Mouse (Mus musculus) MEL (cell line): ENCODE data around the gene Amh. TPM values are rescaled to one million over a fixed set of nuclear protein-coding genes. Genes with fewer than 3 reads are reported as not detected.
A peak's percentile ranks its signal among the peaks of the same experiment; 100 is the strongest.

Source experiments
- DNase-seq: peaks from one replicate; pipeline ENCODE4 v3.0.0; 2011; ENCODE audit warnings: low read depth, low spot score
- H3K27ac ChIP-seq: 2 replicates; pipeline ENCODE4 v1.5.1; 2012; ENCODE audit warnings: low read depth, mild to moderate bottlenecking, control low read depth, low read length, moderate library complexity; ENCODE audit not compliant: control insufficient read depth
- H3K27me3 ChIP-seq, 2 experiments: fragments of 150-350 bp in 1 of 2; sonication (generic) in 1 of 2; 2 replicates each; pipeline ENCODE4 v1.6.1; 2012; ENCODE audit warnings: low read length in 2 of 2, mild to moderate bottlenecking in 2 of 2, improper control_type of control experiment in 1 of 2, moderate library complexity in 1 of 2; ENCODE audit not compliant: insufficient read depth in 2 of 2, control insufficient read depth in 1 of 2
- H3K36me3 ChIP-seq, 2 experiments: 2 replicates each; pipeline ENCODE4 v1.6.1; 2012 to 2014; ENCODE audit warnings: low read length in 2 of 2, improper control_type of control experiment in 1 of 2, inconsistent platforms in 1 of 2, mild to moderate bottlenecking in 1 of 2; ENCODE audit not compliant: insufficient read depth in 2 of 2, control insufficient read depth in 1 of 2
- H3K4me1 ChIP-seq, 2 experiments: fragments of 150-350 bp in 1 of 2; sonication (generic) in 1 of 2; 2 replicates each; pipeline ENCODE4 v1.6.1; 2012; ENCODE audit warnings: low read length in 2 of 2, improper control_type of control experiment in 1 of 2, mild to moderate bottlenecking in 1 of 2; ENCODE audit not compliant: insufficient read depth in 2 of 2, control insufficient read depth in 1 of 2
- H3K4me3 ChIP-seq, 2 experiments: fragments of 150-350 bp in 1 of 2; sonication (generic) in 1 of 2; 2 replicates each; pipeline ENCODE4 v1.5.1; 2012; ENCODE audit warnings: low read depth in 2 of 2, low read length in 2 of 2, mild to moderate bottlenecking in 2 of 2, moderate library complexity in 2 of 2, control low read depth in 1 of 2, improper control_type of control experiment in 1 of 2; ENCODE audit not compliant: control insufficient read depth in 1 of 2, insufficient read depth in 1 of 2
- H3K79me2 ChIP-seq: 2 replicates; pipeline ENCODE4 v1.6.1; 2012; ENCODE audit warnings: mild to moderate bottlenecking, low read length, moderate library complexity; ENCODE audit not compliant: control insufficient read depth, poor library complexity, insufficient read depth
- H3K9ac ChIP-seq: 2 replicates; pipeline ENCODE4 v1.6.1; 2012; ENCODE audit warnings: low read depth, mild to moderate bottlenecking, control low read depth, low read length, moderate library complexity; ENCODE audit not compliant: control insufficient read depth, poor library complexity, severe bottlenecking
- H3K9me3 ChIP-seq: fragments of 150-350 bp; sonication (generic); replicated peaks from 2 replicates; pipeline ENCODE4 v1.6.1; 2012; ENCODE audit warnings: mild to moderate bottlenecking, low read length, improper control_type of control experiment, moderate library complexity; ENCODE audit not compliant: insufficient read depth
- BHLHE40 ChIP-seq: IDR thresholded peaks from 2 replicates; pipeline ENCODE4 v1.6.1; 2012; ENCODE audit warnings: low read depth, mild to moderate bottlenecking, inconsistent platforms, low read length, improper control_type of control experiment, borderline replicate concordance
- CHD1 ChIP-seq: IDR thresholded peaks from 2 replicates; pipeline ENCODE4 v1.6.1; 2012; ENCODE audit warnings: low read depth, mild to moderate bottlenecking, inconsistent platforms, low read length, improper control_type of control experiment
- E2F4 ChIP-seq: IDR thresholded peaks from 2 replicates; pipeline ENCODE4 v1.6.1; 2011; ENCODE audit warnings: low read depth, low read length, improper control_type of control experiment, borderline replicate concordance
- EP300 ChIP-seq, 2 experiments: IDR thresholded peaks; 2 replicates each; pipeline ENCODE4 v1.6.1; 2011; ENCODE audit warnings: improper control_type of control experiment in 2 of 2, low read length in 2 of 2, low read depth in 1 of 2, mild to moderate bottlenecking in 1 of 2
- HCFC1 ChIP-seq: IDR thresholded peaks from 2 replicates; pipeline ENCODE4 v1.6.1; 2012; ENCODE audit warnings: low read depth, mild to moderate bottlenecking, inconsistent platforms, low read length, improper control_type of control experiment, moderate library complexity
- MAZ ChIP-seq: IDR thresholded peaks from 2 replicates; pipeline ENCODE4 v1.6.1; 2012; ENCODE audit warnings: low read depth, mild to moderate bottlenecking, inconsistent platforms, low read length, improper control_type of control experiment
- MXI1 ChIP-seq: IDR thresholded peaks from 2 replicates; pipeline ENCODE4 v1.6.1; 2011; ENCODE audit warnings: mild to moderate bottlenecking, low read depth, low read length, improper control_type of control experiment
- POLR2A ChIP-seq, 2 experiments: IDR thresholded peaks; 2 replicates each; pipeline ENCODE4 v1.6.1; 2011 to 2012; ENCODE audit warnings: low read length in 2 of 2, mild to moderate bottlenecking in 2 of 2, control low read depth in 1 of 2, improper control_type of control experiment in 1 of 2, low read depth in 1 of 2, moderate library complexity in 1 of 2; ENCODE audit not compliant: control insufficient read depth in 1 of 2, insufficient read depth in 1 of 2, poor library complexity in 1 of 2
- POLR2AphosphoS2 ChIP-seq: IDR thresholded peaks from 2 replicates; pipeline ENCODE4 v1.6.1; 2011; ENCODE audit warnings: low read length, improper control_type of control experiment
- SMC3 ChIP-seq: IDR thresholded peaks from 2 replicates; pipeline ENCODE4 v1.6.1; 2011; ENCODE audit warnings: low read depth, low read length, improper control_type of control experiment
- TAL1 ChIP-seq: IDR thresholded peaks from 2 replicates; pipeline ENCODE4 v1.6.1; 2012; ENCODE audit warnings: mild to moderate bottlenecking, inconsistent platforms, low read length, moderate library complexity, mixed read lengths
- TBP ChIP-seq: IDR thresholded peaks from 2 replicates; pipeline ENCODE4 v1.8.0; 2011; ENCODE audit warnings: low read depth, low read length, improper control_type of control experiment
- UBTF ChIP-seq: IDR thresholded peaks from 2 replicates; pipeline ENCODE4 v1.6.1; 2012; ENCODE audit warnings: low read depth, mild to moderate bottlenecking, inconsistent platforms, low read length, improper control_type of control experiment, moderate library complexity, borderline replicate concordance; ENCODE audit not compliant: insufficient read depth
- ZC3H11A ChIP-seq: IDR thresholded peaks from 2 replicates; pipeline ENCODE4 v1.6.1; 2012; ENCODE audit warnings: low read depth, mild to moderate bottlenecking, inconsistent platforms, low read length, improper control_type of control experiment
- ZKSCAN1 ChIP-seq: IDR thresholded peaks from 2 replicates; pipeline ENCODE4 v1.6.1; 2012; ENCODE audit warnings: low read depth, mild to moderate bottlenecking, inconsistent platforms, low read length, improper control_type of control experiment, moderate library complexity
- ZMIZ1 ChIP-seq: IDR thresholded peaks from 2 replicates; pipeline ENCODE4 v1.6.1; 2012; ENCODE audit warnings: low read depth, mild to moderate bottlenecking, inconsistent platforms, low read length, improper control_type of control experiment, moderate library complexity
- polyA plus RNA-seq, 2 experiments: library from polyadenylated mRNA; stranded (reverse) in 1 of 2; unstranded in 1 of 2; fragments of >175 nt in 1 of 2; fragments of >200 nt in 1 of 2; gene quantifications; 2 replicates each; pipeline versions ENCODE4 v1.2.1 to v1.2.4; 2012; ENCODE audit warnings: low replicate concordance in 2 of 2, low read depth in 1 of 2; ENCODE audit not compliant: insufficient read length in 2 of 2, insufficient read depth in 1 of 2, missing spikeins in 1 of 2
- total RNA-seq: library from RNA; depleted of rRNA; stranded (reverse); fragments of 300-350 nt; gene quantifications from 2 replicates; pipeline ENCODE4 v1.2.3, GENCODE M21; 2012

The Amh gene
- total and polyA plus RNA-seq, 3 experiments = 0.42 to 1.1 TPM; not detected in 1

- H3K4me1 ChIP-seq = peaks cover 0 to 6% of the 10 kb centered on the region in 2 experiments; a peak in 2 of 4 replicates
- no peak overlapping the region for H3K27ac ChIP-seq
- peaks cover 20% of the 10 kb centered on the region for H3K79me2 ChIP-seq
- H3K27me3 ChIP-seq = no peaks in the 10 kb centered on the region
- no peak overlapping the region for H3K9ac ChIP-seq
- TF ChIP-seq TAL1 (no peak), TBP (no peak), CHD1 (no peak), BHLHE40 (no peak), POLR2AphosphoS2 (no peak), ZC3H11A (no peak), MAZ (no peak), HCFC1 (no peak), UBTF (no peak), SMC3 (no peak), ZKSCAN1 (no peak), E2F4 (no peak), MXI1 (no peak), EP300 (IDR thresholded peaks at IDR 0.05; ENCODE audit: low read depth in 1 of 2, low read length in 2 of 2) (no peak)
- TF ChIP-seq, all 39 proteins: peak for 0
- Histone ChIP-seq H3K4me3 (no peak overlapping the region), H3K36me3 (peaks cover 7 to 8% of the 10 kb centered on the region in 2 experiments; a peak in 3 of 4 replicates), H3K9me3 (no peaks in the 10 kb centered on the region)
- no peak for DNase-seq
Measured at GRCm38 (mm10) chr10:80793033-80793784, 11.8 kb upstream of the Amh start.

- peaks cover 7% of the 10 kb centered on the region in 2 experiments; a peak in 3 of 4 replicates for H3K36me3 ChIP-seq
Measured at GRCm38 (mm10) chr10:80793803-80794202, 11.2 kb upstream of the Amh start.

More at GRCm38 (mm10) chr10:80793803-80794202, 11.2 kb upstream of the Amh start:
- Histone ChIP-seq H3K27ac (no peak overlapping the region), H3K4me3 (no peak overlapping the region), H3K9me3 (no peaks in the 10 kb centered on the region), H3K9ac (no peak overlapping the region), H3K27me3 (no peaks in the 10 kb centered on the region), H3K4me1 (peaks cover 0 to 6% of the 10 kb centered on the region in 2 experiments; a peak in 2 of 4 replicates), H3K79me2 (peaks cover 24% of the 10 kb centered on the region)
- DNase-seq = peak; percentile 23
- TF ChIP-seq ZMIZ1 (0 out of 2 replicates have a peak, but pooled peaks have one; percentile 51), POLR2A (IDR thresholded peaks at IDR 0.05; ENCODE audit: control insufficient read depth in 1 of 2, insufficient read depth in 1 of 2, low read depth in 1 of 2, low read length in 2 of 2, poor library complexity in 1 of 2) (no peak), POLR2AphosphoS2 (peak; percentile 70; the same call in 1 of the 2 replicates)
